9 mouse cellular contexts compared by ENCODE assay signal in the genomic region with DNA sequence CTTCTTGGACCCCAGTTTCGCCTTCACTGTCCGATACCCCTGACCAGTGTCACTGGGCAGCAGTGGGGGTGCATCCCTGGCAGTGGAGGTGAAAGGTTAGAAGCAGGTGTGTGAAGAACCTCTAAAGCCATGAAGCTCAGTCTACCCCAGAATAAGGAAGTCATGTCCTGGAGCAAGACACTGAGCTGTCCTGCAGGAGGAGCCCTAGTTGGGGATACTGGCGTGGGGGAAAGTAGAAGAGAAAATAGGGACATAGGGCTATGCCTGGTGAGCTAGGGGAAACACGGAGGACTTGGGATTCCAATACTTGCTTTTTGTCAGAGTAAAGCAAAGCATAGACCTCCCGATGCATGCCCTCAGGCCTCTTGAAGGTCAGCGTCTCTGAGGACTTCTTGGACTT. TPM values are rescaled to one million over a fixed set of nuclear protein-coding genes. Genes with fewer than 3 reads are reported as not detected.
DNase-seq lines count a peak whose midpoint lies in the region; ATAC-seq and TF ChIP-seq lines count a peak whose summit lies in the region.
"Had no signal": no experiment of that assay in that cellular context is flagged by ENCODE, and none has a peak within 500 bp of the region (broad histone marks: within the 10 kb centered on the region; RNA-seq: fewer than 3 reads in every experiment).

No protein-coding gene starts in this region.

- no peak for DNase-seq in lung, adult 2 months
- DNase-seq in frontal cortex, postnatal 36 days (ENCODE audit: low spot score in 2 of 2): no peak
- no peak for DNase-seq in cerebellum, postnatal 36 days
- no peak for DNase-seq in kidney, adult 11 months
- DNase-seq: right cerebral cortex, postnatal 14 days had no signal

- peak overlapping the region; percentile 92 for H3K4me3 ChIP-seq in lung, embryonic 16.5 days (ENCODE audit: low read length)
- H3K4me3 ChIP-seq in lung, adult 2 months (replicated peaks; ENCODE audit: extremely low read depth, low read depth, low read length): no peak overlapping the region
- H3K4me3 ChIP-seq in embryonic facial prominence, embryonic 12.5 days: peak overlapping the region; percentile 86
- H3K4me3 ChIP-seq in intestine, embryonic 15.5 days (replicated peaks): peak overlapping the region; percentile 89
- no peak overlapping the region for H3K4me3 ChIP-seq in neural tube, embryonic 14.5 days (ENCODE audit: low read depth, low read length)

- H3K36me3 ChIP-seq in lung, embryonic 16.5 days (ENCODE audit: control insufficient read depth, insufficient read depth, low read length): peaks cover 33% of the 10 kb centered on the region
- peaks cover 45% of the 10 kb centered on the region for H3K36me3 ChIP-seq in embryonic facial prominence, embryonic 12.5 days
- peaks cover 19% of the 10 kb centered on the region for H3K36me3 ChIP-seq in intestine, embryonic 15.5 days
- peaks cover 8% of the 10 kb centered on the region for H3K36me3 ChIP-seq in neural tube, embryonic 14.5 days (ENCODE audit: control insufficient read depth, insufficient read depth, low read length)

- TF ChIP-seq POLR2A in lung, adult 2 months (IDR thresholded peaks at IDR 0.05; ENCODE audit: borderline replicate concordance, extremely low read depth, low read depth, low read length): no peak

- 67% methylated on average over 6 of the region's 6 CpGs for WGBS in lung, embryonic 16.5 days
- 75% methylated on average over 6 of the region's 6 CpGs for WGBS in lung, adult 2 months
- WGBS in embryonic facial prominence, embryonic 12.5 days: 79% methylated on average over 6 of the region's 6 CpGs
- 81% methylated on average over 6 of the region's 6 CpGs for WGBS in intestine, embryonic 15.5 days
- 82% methylated on average over 6 of the region's 6 CpGs for WGBS in neural tube, embryonic 14.5 days

- H3K27ac ChIP-seq in lung, embryonic 16.5 days (ENCODE audit: low read length): no peak overlapping the region
- no peak overlapping the region for H3K27ac ChIP-seq in embryonic facial prominence, embryonic 12.5 days
- H3K27ac ChIP-seq in intestine, embryonic 15.5 days: no peak overlapping the region
- no peak overlapping the region for H3K27ac ChIP-seq in neural tube, embryonic 14.5 days (ENCODE audit: low read depth, low read length)

- peak overlapping the region; percentile 88; the same call in 1 of the 2 replicates for H3K9ac ChIP-seq in lung, embryonic 16.5 days (ENCODE audit: low read length)
- peak overlapping the region; percentile 82; the same call in 1 of the 2 replicates for H3K9ac ChIP-seq in embryonic facial prominence, embryonic 12.5 days
- H3K9ac ChIP-seq in intestine, embryonic 15.5 days: peak overlapping the region; percentile 82; the same call in 1 of the 2 replicates
- H3K9ac ChIP-seq in neural tube, embryonic 14.5 days (replicated peaks; ENCODE audit: low read depth, low read length): no peak overlapping the region

- peak overlapping the region; percentile 80 for H3K4me2 ChIP-seq in lung, embryonic 16.5 days (ENCODE audit: low read depth, low read length)
- H3K4me2 ChIP-seq in embryonic facial prominence, embryonic 12.5 days (replicated peaks): peak overlapping the region; percentile 81
- H3K4me2 ChIP-seq in intestine, embryonic 15.5 days (replicated peaks): peak overlapping the region; percentile 83
- peak overlapping the region; percentile 97; the same call in 1 of the 2 replicates for H3K4me2 ChIP-seq in neural tube, embryonic 14.5 days (ENCODE audit: low read depth, low read length)

- no peaks in the 10 kb centered on the region for H3K9me3 ChIP-seq in lung, embryonic 16.5 days (ENCODE audit: control insufficient read depth, low read length)
- H3K9me3 ChIP-seq in embryonic facial prominence, embryonic 12.5 days: no peaks in the 10 kb centered on the region
- no peaks in the 10 kb centered on the region for H3K9me3 ChIP-seq in intestine, embryonic 15.5 days
- H3K9me3 ChIP-seq in neural tube, embryonic 14.5 days (ENCODE audit: control insufficient read depth, low read length): no peaks in the 10 kb centered on the region

- no peaks in the 10 kb centered on the region for H3K27me3 ChIP-seq in lung, embryonic 16.5 days (ENCODE audit: control insufficient read depth, insufficient read depth, low read depth, low read length)
- H3K27me3 ChIP-seq in embryonic facial prominence, embryonic 12.5 days: no peaks in the 10 kb centered on the region
- no peaks in the 10 kb centered on the region for H3K27me3 ChIP-seq in intestine, embryonic 15.5 days (replicated peaks)
- H3K27me3 ChIP-seq in neural tube, embryonic 14.5 days (ENCODE audit: control insufficient read depth, insufficient read depth, low read length): no peaks in the 10 kb centered on the region

- no peak for TF ChIP-seq CTCF in lung, adult 2 months (IDR thresholded peaks at IDR 0.05; ENCODE audit: insufficient read depth, low read length)

- H3K4me1 ChIP-seq in lung, embryonic 16.5 days (replicated peaks; ENCODE audit: control insufficient read depth, insufficient read depth, low read length): peaks cover 5% of the 10 kb centered on the region
- no peaks in the 10 kb centered on the region for H3K4me1 ChIP-seq in lung, adult 2 months (ENCODE audit: control insufficient read depth, insufficient read depth, low read length)
- peaks cover 7% of the 10 kb centered on the region for H3K4me1 ChIP-seq in embryonic facial prominence, embryonic 12.5 days
- H3K4me1 ChIP-seq in intestine, embryonic 15.5 days (replicated peaks): peaks cover 10% of the 10 kb centered on the region
- H3K4me1 ChIP-seq in neural tube, embryonic 14.5 days (ENCODE audit: control insufficient read depth, insufficient read depth, low read length): peaks cover 7% of the 10 kb centered on the region; the same call in 1 of the 2 replicates

- no peak for ATAC-seq in lung, embryonic 16.5 days (ENCODE audit: low read depth)
- no peak for ATAC-seq in embryonic facial prominence, embryonic 12.5 days (ENCODE audit: insufficient number of reproducible peaks, insufficient read depth, low FRiP score, low TSS enrichment)
- ATAC-seq in intestine, embryonic 15.5 days: no peak
- no peak for ATAC-seq in neural tube, embryonic 14.5 days (ENCODE audit: low read depth)

RNA-seq across cellular contexts. Expression of gene Dmap1, which starts 1.1 kb away (rescaled TPM):
- 56.1 and 57.3 TPM in 2 replicates for polyA plus RNA-seq in lung, embryonic 16.5 days (2015; fragmentation: Nextera tagmentation; extraction: Ambion mirVana)
- 18.8 and 23.5 TPM in 2 replicates for polyA plus RNA-seq in lung, adult 2 months (2012; rRNA removed)
- polyA plus RNA-seq in embryonic facial prominence, embryonic 12.5 days (2016; fragmentation: Nextera tagmentation; extraction: Ambion mirVana): 81.0 and 82.6 TPM in 2 replicates
- 44.8 and 46.5 TPM in 2 replicates for polyA plus RNA-seq in intestine, embryonic 15.5 days (2015; fragmentation: Nextera tagmentation; extraction: Ambion mirVana)
- polyA plus RNA-seq in neural tube, embryonic 14.5 days (2014; fragmentation: Nextera tagmentation; extraction: Ambion mirVana): 81.3 and 87.5 TPM in 2 replicates

RNA-seq across cellular contexts. Expression of gene Gm12845, which starts 43.2 kb away (rescaled TPM):
- not detected in 2 replicates for polyA plus RNA-seq in lung, embryonic 16.5 days (2015; fragmentation: Nextera tagmentation; extraction: Ambion mirVana)
- polyA plus RNA-seq in lung, adult 2 months (2012; rRNA removed): not detected in 2 replicates
- polyA plus RNA-seq in embryonic facial prominence, embryonic 12.5 days (2016; fragmentation: Nextera tagmentation; extraction: Ambion mirVana): not detected in 2 replicates
- not detected in 2 replicates for polyA plus RNA-seq in intestine, embryonic 15.5 days (2015; fragmentation: Nextera tagmentation; extraction: Ambion mirVana)
- polyA plus RNA-seq in neural tube, embryonic 14.5 days (2014; fragmentation: Nextera tagmentation; extraction: Ambion mirVana): not detected in 2 replicates

Comparison
In these comparisons a context has a peak if more than half of its experiments do, and no peak if none do; other contexts are left out.
1. H3K4me3 ChIP-seq: peak in lung, embryonic 16.5 days (single experiment), embryonic facial prominence, embryonic 12.5 days (single experiment) and intestine, embryonic 15.5 days (single experiment); none in lung, adult 2 months (single experiment) and neural tube, embryonic 14.5 days (single experiment).
2. Peak in every context shown above with its lines, with median percentiles within 50 percentile points of each other: H3K4me2 ChIP-seq.